Mouse (Mus musculus) midbrain, embryonic 16.5 days (tissue): Measurements from ENCODE around the gene Plekhm2. TPM values are rescaled to one million over a fixed set of nuclear protein-coding genes. Genes with fewer than 3 reads are reported as not detected.
A peak's percentile ranks its signal among the peaks of the same experiment; 100 is the strongest.

Experiments
- ATAC-seq: fragments of 200-750 bp; cut with Nextera tagmentation; 2 replicates; pipeline ENCODE4 v1.8.0; 2017; ENCODE audit warnings: moderate TSS enrichment
- H3K27ac ChIP-seq: fragments of 300-500 bp; sonication (generic); 2 replicates; pipeline ENCODE4 v1.5.1; 2014; ENCODE audit warnings: mild to moderate bottlenecking, low read length, mixed read lengths
- H3K27me3 ChIP-seq: fragments of 300-500 bp; sonication (generic); 2 replicates; pipeline ENCODE4 v1.6.1; 2014; ENCODE audit warnings: low read depth, low read length, mixed read lengths; ENCODE audit not compliant: control insufficient read depth, insufficient read depth
- H3K36me3 ChIP-seq: fragments of 300-500 bp; sonication (generic); 2 replicates; pipeline ENCODE4 v1.6.1; 2014; ENCODE audit warnings: mild to moderate bottlenecking, low read length, moderate library complexity, mixed read lengths; ENCODE audit not compliant: control insufficient read depth, insufficient read depth
- H3K4me1 ChIP-seq: fragments of 300-500 bp; sonication (generic); 2 replicates; pipeline ENCODE4 v1.6.1; 2014; ENCODE audit warnings: mild to moderate bottlenecking, low read length, mixed read lengths; ENCODE audit not compliant: control insufficient read depth, insufficient read depth
- H3K4me2 ChIP-seq: fragments of 300-500 bp; sonication (generic); 2 replicates; pipeline ENCODE4 v1.6.1; 2014; ENCODE audit warnings: mild to moderate bottlenecking, low read length, mixed read lengths
- H3K4me3 ChIP-seq: fragments of 300-500 bp; sonication (generic); 2 replicates; pipeline ENCODE4 v1.5.1; 2014; ENCODE audit warnings: low read depth, mild to moderate bottlenecking, low read length, moderate library complexity, mixed read lengths
- H3K9ac ChIP-seq: fragments of 300-500 bp; sonication (generic); 2 replicates; pipeline ENCODE4 v1.6.1; 2014; ENCODE audit warnings: low read depth, low read length, mixed read lengths
- H3K9me3 ChIP-seq: fragments of 300-500 bp; sonication (generic); replicated peaks from 2 replicates; pipeline ENCODE4 v1.6.1; 2014; ENCODE audit warnings: mild to moderate bottlenecking, low read length, mixed read lengths; ENCODE audit not compliant: control insufficient read depth, poor library complexity, severe bottlenecking
- WGBS: fragments of 180-500 bp; shearing (Covaris S2); extraction: QIAGEN DNeasy Blood & Tissue Kit; methylation state at CpG from one replicate; pipeline ENCODE4 v1.1.7; 2014; 5-methylcytosine and 5-hydroxymethylcytosine counted together
- polyA plus RNA-seq: library from polyadenylated mRNA; unstranded; fragments of >200 nt; fragmentation: Nextera tagmentation; extraction: Ambion mirVana; gene quantifications from 2 replicates; pipeline ENCODE4 v1.2.1, GENCODE M21; 2015

Plekhm2 gene
- polyA plus RNA-seq, 1 experiment from 2014 or later, result 7.9 TPM

- Histone ChIP-seq H3K27ac (no peak overlapping the region), H3K9me3 (no peaks in the 10 kb centered on the region), H3K4me3 (no peak overlapping the region), H3K4me1 (no peaks in the 10 kb centered on the region), H3K36me3 (no peaks in the 10 kb centered on the region), H3K4me2 (no peak overlapping the region), H3K27me3 (no peaks in the 10 kb centered on the region), H3K9ac (no peak overlapping the region)
- 80% methylated on average over 4 of the region's 4 CpGs for WGBS
- ATAC-seq, result no peak
These were observed 6.7 kb upstream of the Plekhm2 start for GRCm38 (mm10) chr4:141671389-141671788.

- ATAC-seq, result no peak
These were observed 5.4 kb upstream of the Plekhm2 start for GRCm38 (mm10) chr4:141669898-141670712.

DNA sequence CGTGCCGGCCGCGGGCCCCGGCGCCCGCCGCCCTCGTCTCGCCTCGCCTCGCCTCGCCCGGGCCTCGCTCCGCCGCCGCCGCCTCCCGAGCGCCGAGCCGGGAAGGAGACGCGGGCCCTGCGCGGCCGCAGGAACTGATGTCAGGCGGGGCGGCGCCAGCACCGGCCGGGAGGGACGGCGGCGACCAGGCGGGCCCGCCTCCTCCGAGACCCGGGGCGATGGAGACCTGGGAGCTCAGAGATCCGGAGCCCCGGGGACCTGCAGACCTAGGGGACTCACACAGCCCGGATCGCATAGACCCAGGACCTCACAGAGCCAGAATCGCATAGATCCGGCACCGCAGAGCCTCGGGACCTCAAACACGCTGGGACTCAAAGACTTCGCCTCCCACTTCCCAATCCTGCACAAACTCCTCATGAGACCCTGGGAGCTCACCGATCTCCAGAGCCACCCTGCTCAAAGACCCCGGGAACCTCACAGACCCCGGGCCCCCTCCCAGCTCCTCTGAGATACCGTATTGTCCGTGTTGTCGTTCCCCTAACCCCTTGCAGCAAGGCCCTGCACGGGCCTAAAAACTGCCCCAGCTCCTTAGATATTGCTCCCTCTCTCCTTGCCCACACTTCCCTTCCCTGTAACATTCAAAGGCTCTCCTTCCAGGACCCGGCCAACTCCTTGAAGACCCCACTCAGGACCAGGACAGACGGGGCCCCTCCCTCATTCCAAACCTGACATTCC lies 521 bp downstream of the Plekhm2 start:
- peak; percentile 85 for ATAC-seq
- Histone ChIP-seq H3K9ac (peak overlapping the region; percentile 98), H3K4me1 (peaks cover 14% of the 10 kb centered on the region), H3K9me3 (no peaks in the 10 kb centered on the region), H3K36me3 (no peaks in the 10 kb centered on the region), H3K27ac (peak overlapping the region; percentile 80), H3K4me2 (peak overlapping the region; percentile 89), H3K4me3 (peak overlapping the region; percentile 90), H3K27me3 (no peaks in the 10 kb centered on the region)
- WGBS, result 1% methylated on average over 58 of the region's 60 CpGs

More at GRCm38 (mm10) chr4:141669898-141670712, 5.4 kb upstream of the Plekhm2 start:
- Histone ChIP-seq H3K36me3 (no peaks in the 10 kb centered on the region), H3K4me3 (no peak overlapping the region), H3K9ac (no peak overlapping the region), H3K9me3 (no peaks in the 10 kb centered on the region), H3K4me2 (no peak overlapping the region), H3K27me3 (no peaks in the 10 kb centered on the region), H3K27ac (no peak overlapping the region), H3K4me1 (no peaks in the 10 kb centered on the region)
- WGBS, result 88% methylated on average over 18 of the region's 18 CpGs

DNA sequence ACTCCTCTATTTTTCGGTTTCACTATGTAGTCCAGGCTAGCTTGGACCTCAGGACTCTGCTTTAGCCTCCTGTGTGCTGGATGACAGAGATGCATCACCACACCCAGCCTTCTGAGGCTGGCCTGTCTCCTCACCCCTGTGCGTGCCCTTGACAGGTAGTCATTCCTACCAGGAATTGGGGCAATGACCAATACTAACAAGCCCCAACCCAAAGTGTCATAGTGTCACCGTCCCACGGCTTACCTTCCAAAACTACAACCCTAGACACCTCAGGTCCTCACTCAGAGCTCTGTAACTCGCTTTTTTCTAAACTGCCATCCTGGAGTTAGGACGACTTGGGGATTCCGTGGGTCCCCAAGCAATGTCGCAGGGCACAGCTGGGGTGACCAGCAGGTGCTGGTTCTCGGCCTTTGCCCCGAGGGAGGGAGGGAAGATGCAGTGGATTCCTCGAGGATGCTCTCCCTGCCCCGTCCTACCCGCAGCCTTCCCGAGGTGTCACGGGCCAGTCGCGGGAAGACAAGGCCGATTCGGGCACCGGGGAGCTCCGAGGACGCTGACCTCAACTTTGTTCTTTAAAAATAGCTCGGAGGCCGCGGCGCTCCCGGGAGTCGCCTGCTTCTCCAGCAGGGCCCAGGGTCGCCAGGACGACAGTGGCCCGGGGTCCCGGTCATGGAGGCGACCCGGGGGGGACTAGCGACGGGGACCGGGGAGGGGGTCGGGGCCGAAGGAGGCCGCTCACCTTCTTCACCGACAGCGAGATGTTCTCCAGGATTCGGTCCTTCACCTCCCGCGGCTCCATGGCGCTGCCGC lies 1.4 kb downstream of the Plekhm2 start:
- Histone ChIP-seq H3K4me2 (peak overlapping the region; percentile 89), H3K9ac (peak overlapping the region; percentile 98), H3K4me3 (peak overlapping the region; percentile 90), H3K27ac (peak overlapping the region; percentile 80), H3K4me1 (peaks cover 14% of the 10 kb centered on the region), H3K36me3 (no peaks in the 10 kb centered on the region), H3K27me3 (no peaks in the 10 kb centered on the region), H3K9me3 (no peaks in the 10 kb centered on the region)
- ATAC-seq, result peak; percentile 36
- WGBS, result 4% methylated on average over 42 of the region's 47 CpGs

GRCm38 (mm10) chr4:141660884-141661283 lies 3.8 kb downstream of the Plekhm2 start:
- Histone ChIP-seq H3K4me3 (no peak overlapping the region), H3K4me1 (peaks cover 14% of the 10 kb centered on the region), H3K27me3 (no peaks in the 10 kb centered on the region), H3K4me2 (no peak overlapping the region), H3K9me3 (no peaks in the 10 kb centered on the region), H3K27ac (no peak overlapping the region), H3K36me3 (no peaks in the 10 kb centered on the region), H3K9ac (no peak overlapping the region)
- 76% methylated on average over 11 of the region's 11 CpGs for WGBS
- ATAC-seq, result no peak

- 62% methylated on average over 4 of the region's 4 CpGs for WGBS
- H3K4me3 ChIP-seq, result no peak overlapping the region
- no peak overlapping the region for H3K4me2 ChIP-seq
- H3K36me3 ChIP-seq, result no peaks in the 10 kb centered on the region
- H3K9me3 ChIP-seq, result no peaks in the 10 kb centered on the region
- no peak for ATAC-seq
- H3K9ac ChIP-seq, result no peak overlapping the region
- H3K27ac ChIP-seq, result no peak overlapping the region
- peaks cover 11% of the 10 kb centered on the region for H3K4me1 ChIP-seq
- H3K27me3 ChIP-seq, result no peaks in the 10 kb centered on the region
These were observed 5.0 kb downstream of the Plekhm2 start for GRCm38 (mm10) chr4:141659739-141660138.

DNA sequence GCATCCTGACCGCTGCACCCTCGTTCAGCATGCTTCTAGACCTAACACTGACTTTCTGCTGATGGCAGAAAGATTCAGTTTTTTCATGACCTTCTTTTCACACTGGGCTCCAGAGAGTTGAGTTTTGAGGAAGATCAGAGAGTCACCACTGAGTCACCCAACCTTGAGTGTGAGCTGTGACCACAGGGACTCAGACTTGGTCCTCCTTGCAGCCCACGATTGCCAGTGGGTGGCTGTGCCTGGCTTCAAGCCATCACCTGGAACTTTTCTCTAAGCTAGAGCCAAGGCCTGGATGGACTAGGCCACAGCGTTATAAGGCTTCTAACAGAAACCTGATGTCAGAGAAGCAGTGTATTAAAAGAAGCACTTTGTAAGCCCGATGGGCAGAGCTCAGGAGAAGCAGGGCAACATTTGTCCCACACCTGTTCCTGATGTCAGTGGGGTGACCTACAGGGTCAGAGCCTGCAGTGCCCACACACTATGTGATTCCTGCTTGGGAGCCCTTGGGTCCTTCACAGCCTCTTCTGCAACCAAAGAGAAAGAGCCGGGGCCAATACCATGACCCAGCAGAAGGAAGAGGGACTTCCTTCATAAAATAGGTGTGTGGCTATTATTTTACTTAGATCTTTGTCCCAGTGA lies 5.7 kb downstream of the Plekhm2 start:
- Histone ChIP-seq H3K27ac (no peak overlapping the region), H3K27me3 (no peaks in the 10 kb centered on the region), H3K4me1 (peaks cover 7% of the 10 kb centered on the region; the same call in 1 of the 2 replicates), H3K4me3 (no peak overlapping the region), H3K9me3 (no peaks in the 10 kb centered on the region), H3K4me2 (no peak overlapping the region), H3K36me3 (no peaks in the 10 kb centered on the region; the same call in 1 of the 2 replicates), H3K9ac (no peak overlapping the region)
- WGBS, result 91% methylated on average over 6 of the region's 6 CpGs
- ATAC-seq, result no peak

GRCm38 (mm10) chr4:141656932-141657331 lies 7.8 kb downstream of the Plekhm2 start:
- no peak overlapping the region for H3K27ac ChIP-seq
- 70% methylated on average over 8 of the region's 8 CpGs for WGBS

More at GRCm38 (mm10) chr4:141656932-141657331, 7.8 kb downstream of the Plekhm2 start:
- Histone ChIP-seq H3K9ac (no peak overlapping the region), H3K4me3 (no peak overlapping the region), H3K4me2 (no peak overlapping the region), H3K4me1 (no peaks in the 10 kb centered on the region), H3K9me3 (no peaks in the 10 kb centered on the region), H3K27me3 (no peaks in the 10 kb centered on the region), H3K36me3 (no peaks in the 10 kb centered on the region; the same call in 1 of the 2 replicates)
- no peak for ATAC-seq
